Mouse (Mus musculus) thymus, postnatal 36 days (tissue): ENCODE measurements around the gene 5530400C23Rik.
"Not testable (repeated sequence)": the region's sequence is repeated elsewhere in the genome, so short reads cannot be mapped to it uniquely, and the experiment has no call there.

Source experiments
- DNase-seq, 2 experiments: peaks; one replicate each; pipeline ENCODE4 v3.0.0; 2022; ENCODE audit warnings: mixed read lengths in 2 of 2

Gene 5530400C23Rik

DNA sequence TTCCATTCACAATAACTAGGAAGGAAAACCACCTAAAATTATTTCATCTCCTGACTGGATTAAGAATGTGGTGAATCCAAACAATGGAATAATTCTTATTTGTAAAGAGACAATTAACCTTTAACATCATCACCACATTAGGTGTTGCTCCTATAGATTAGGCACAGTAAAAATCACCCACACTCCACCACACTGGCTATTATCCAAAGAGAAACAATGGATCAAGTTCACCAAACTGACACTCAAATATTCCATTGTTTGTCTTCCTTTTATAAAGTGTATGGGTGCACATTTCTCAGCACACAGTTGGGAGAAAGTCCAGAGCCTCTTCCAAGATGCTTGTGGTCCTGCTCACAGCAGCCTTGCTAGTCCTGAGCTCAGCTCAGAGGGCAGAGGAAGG lies at the start of gene 5530400C23Rik:
Gene 5530400C23Rik, plus strand, starts transcription at position 301 of the 400 bp plus-strand sequence.
- not testable (repeated sequence) for DNase-seq

DNA sequence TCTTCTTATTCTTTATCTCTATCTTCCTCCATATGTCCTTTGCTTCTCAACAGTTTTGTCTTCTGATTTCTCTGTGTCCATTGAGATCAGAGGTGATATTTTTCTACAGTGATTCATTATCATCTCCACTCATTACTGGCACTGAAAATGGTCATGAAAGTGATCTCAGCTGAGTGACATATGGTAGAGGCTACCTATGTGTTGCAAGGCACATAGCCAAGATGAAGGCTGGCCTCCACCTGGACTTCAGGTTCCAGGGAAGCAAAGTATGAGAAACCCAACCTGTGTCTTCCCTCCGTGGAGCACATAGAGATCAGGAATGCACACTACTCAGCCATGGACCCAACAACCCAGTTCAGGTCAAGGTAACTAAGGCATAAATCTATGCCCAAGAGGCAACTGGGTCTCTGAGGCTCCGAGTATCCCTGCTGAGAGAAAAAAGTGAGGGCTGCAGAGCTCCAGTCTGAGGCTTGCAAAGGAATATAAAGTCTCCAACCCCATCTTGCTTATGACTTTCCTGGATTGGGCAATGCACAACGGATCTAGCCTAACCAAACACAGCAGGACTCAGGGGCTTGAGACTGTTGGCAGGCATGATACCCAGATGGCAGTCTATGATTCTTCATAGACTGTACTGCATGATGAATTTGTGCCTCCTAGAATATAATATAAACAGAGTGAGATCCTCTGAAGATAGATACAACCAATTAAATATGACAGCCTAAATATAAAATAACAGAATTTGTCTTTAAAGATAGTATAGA lies 14.1 kb downstream of the 5530400C23Rik start:
- DNase-seq, result no peak

DNA sequence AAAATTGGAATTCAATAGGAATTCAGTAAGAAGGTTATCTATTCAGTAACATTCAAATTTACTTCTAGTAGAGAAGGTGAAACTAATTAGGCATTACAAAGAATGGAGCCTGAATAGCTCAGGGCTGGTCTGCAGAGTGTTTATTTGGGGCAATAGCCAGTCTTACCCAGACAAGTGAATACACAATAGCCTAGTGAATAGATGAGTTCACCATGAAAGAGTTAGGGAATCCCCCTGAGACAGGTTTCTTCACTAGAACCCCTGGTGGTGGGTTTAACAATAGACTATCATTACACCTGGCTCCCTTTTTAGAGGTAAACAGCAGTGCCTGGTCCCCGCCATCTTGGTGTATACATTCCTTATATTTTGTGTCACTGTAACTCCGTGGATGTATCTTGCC lies 21.9 kb downstream of the 5530400C23Rik start:
- not testable (repeated sequence) for DNase-seq

DNA sequence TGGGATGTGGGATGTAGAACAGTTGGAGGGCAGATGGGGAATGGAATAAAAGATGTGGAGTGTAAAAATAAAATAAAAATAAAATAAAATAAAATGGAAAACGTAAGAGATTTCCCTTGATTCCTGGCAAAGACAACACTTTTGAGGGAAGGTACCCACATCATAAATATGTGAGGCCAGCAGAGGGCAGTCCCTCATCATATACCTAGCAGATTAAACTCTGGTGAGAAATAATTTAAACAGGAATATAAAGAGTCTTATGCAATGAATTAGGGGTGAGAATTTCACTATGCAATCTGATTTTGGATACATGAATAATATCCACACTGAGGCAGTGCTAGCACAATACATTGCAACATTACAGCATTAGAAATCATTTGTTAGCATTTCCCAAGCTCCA lies 46.5 kb downstream of the 5530400C23Rik start:
- no peak for DNase-seq

DNA sequence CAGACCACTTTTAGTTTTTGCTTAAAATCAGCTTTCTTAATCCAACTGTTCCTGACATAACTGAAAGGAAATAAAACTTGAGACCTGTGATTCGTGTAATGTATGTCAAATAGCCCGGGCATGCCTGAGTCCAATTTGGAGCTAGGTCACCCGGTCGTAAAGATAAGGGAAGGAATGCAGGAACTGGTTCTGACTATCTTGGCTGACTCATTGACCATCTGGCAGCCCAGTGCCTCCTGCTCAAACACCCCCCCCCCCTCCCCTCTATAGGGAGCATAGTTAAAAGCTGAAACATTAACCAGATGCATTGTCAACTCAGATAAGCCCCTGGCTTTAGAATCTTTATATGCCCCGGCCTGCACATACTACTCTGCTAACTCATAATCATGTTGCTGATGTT lies 49.7 kb downstream of the 5530400C23Rik start:
- DNase-seq, result not testable (repeated sequence)
